Mouse (Mus musculus) cerebellum, adult 2 months (tissue): ENCODE results near the gene Col11a1. TPM values are rescaled to one million over a fixed set of nuclear protein-coding genes. Genes with fewer than 3 reads are reported as not detected.

Experiments
- DNase-seq, 2 experiments: peaks; one replicate each; pipeline ENCODE4 v3.0.0; 2021
- H3K27ac ChIP-seq: fragments of 200-500 bp; 2 replicates; pipeline ENCODE4 v1.5.1; 2012; ENCODE audit warnings: low read length, control low read depth, inconsistent platforms; ENCODE audit not compliant: insufficient read depth
- H3K27me3 ChIP-seq: fragments of 200-500 bp; 2 replicates; pipeline ENCODE4 v1.6.1; 2012; ENCODE audit warnings: inconsistent platforms, mild to moderate bottlenecking, low read length, moderate library complexity; ENCODE audit not compliant: control insufficient read depth, insufficient read depth
- H3K4me1 ChIP-seq: fragments of 200-500 bp; 2 replicates; pipeline ENCODE4 v1.6.1; 2011; ENCODE audit warnings: low read length; ENCODE audit not compliant: control insufficient read depth, insufficient read depth
- H3K4me3 ChIP-seq: fragments of 200-500 bp; replicated peaks from 2 replicates; pipeline ENCODE3; 2011; ENCODE audit warnings: mild to moderate bottlenecking, low read depth, low read length, control low read depth; ENCODE audit not compliant: insufficient read depth
- CTCF ChIP-seq: fragments of 200-500 bp; IDR thresholded peaks from 2 replicates; pipeline ENCODE4 v1.5.1; 2011; ENCODE audit warnings: low read depth, mild to moderate bottlenecking, control low read depth, low read length, moderate library complexity, borderline replicate concordance; ENCODE audit not compliant: insufficient read depth
- POLR2A ChIP-seq: fragments of 200-500 bp; IDR thresholded peaks from 2 replicates; pipeline ENCODE4 v1.6.1; 2011; ENCODE audit warnings: low read length, control low read depth, borderline replicate concordance; ENCODE audit not compliant: insufficient read depth
- WGBS: fragments of 180-500 bp; shearing (Covaris S2); methylation state at CpG from one replicate; pipeline ENCODE4 v1.1.7; 2018; 5-methylcytosine and 5-hydroxymethylcytosine counted together
- polyA plus RNA-seq: library from polyadenylated mRNA; depleted of rRNA; stranded (reverse); fragments of >200 nt; gene quantifications from 2 replicates; pipeline ENCODE4 v1.2.3, GENCODE M21; 2012

The Col11a1 gene
- polyA plus RNA-seq, 1 experiment = 11.2 TPM

- TF ChIP-seq POLR2A (no peak), CTCF (no peak)
- Histone ChIP-seq H3K4me3 (no peak overlapping the region), H3K4me1 (no peaks in the 10 kb centered on the region), H3K27me3 (no peaks in the 10 kb centered on the region), H3K27ac (no peak overlapping the region)
- WGBS = 62% methylated on average over 4 of the region's 4 CpGs
- no peak for DNase-seq
Observed at GRCm38 (mm10) chr3:114065587-114065986, 35.2 kb downstream of the Col11a1 start.

DNA sequence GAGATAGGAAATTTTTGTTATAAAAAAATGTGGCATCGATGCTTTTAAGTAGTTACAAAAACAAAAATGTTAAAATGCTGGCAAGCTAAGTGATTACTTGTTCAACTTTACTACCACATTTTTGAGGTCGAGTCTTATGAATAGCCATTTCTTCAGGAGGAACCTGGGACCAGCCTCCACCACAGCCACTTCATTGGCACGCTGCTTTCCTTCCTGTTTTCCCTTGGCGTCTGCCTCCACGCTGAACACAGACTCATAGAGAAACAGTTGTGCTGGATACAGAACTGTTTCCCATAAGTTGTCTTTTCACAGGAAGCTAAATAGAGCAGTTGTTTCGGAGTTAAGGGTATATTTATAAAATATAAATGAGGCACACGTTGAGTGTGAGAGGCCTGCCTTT is 69.0 kb downstream of the Col11a1 start:
- Histone ChIP-seq H3K27ac (no peak overlapping the region), H3K4me1 (no peaks in the 10 kb centered on the region), H3K4me3 (no peak overlapping the region), H3K27me3 (no peaks in the 10 kb centered on the region)
- TF ChIP-seq POLR2A (no peak), CTCF (no peak)
- WGBS = 78% methylated on average over 7 of the region's 7 CpGs
- DNase-seq = no peak

DNA sequence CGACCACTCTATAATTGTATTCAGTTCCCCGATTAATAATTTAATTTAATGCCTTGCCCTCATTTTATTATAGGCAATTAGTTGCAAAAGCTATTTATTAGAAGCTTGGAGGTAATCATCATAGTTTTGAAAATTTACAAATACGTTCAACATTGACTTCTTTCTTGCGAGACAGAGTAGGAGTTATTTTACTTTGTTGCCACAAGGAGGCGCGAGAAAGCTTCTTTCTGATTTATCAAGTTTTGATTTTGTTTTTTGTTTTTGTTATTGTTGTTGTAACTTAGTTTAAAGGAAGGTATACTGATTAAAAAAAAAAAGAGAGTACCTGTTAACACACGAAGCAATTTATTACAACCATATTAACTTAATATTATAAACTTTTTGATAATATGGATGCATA is 76.8 kb downstream of the Col11a1 start:
- TF ChIP-seq POLR2A = no peak
- TF ChIP-seq CTCF = no peak
- Histone ChIP-seq H3K4me1 (no peaks in the 10 kb centered on the region), H3K4me3 (no peak overlapping the region), H3K27me3 (no peaks in the 10 kb centered on the region), H3K27ac (no peak overlapping the region)
- DNase-seq = no peak
- 17% methylated on average over 7 of the region's 7 CpGs for WGBS

GRCm38 (mm10) chr3:114147140-114147539 is 116.8 kb downstream of the Col11a1 start:
- Histone ChIP-seq H3K27ac (no peak overlapping the region), H3K4me1 (no peaks in the 10 kb centered on the region), H3K4me3 (no peak overlapping the region), H3K27me3 (no peaks in the 10 kb centered on the region)
- 17% methylated on average over 3 of the region's 3 CpGs for WGBS
- no peak for TF ChIP-seq POLR2A
- peak; percentile 45; the same call in 1 of the 2 replicates for TF ChIP-seq CTCF
- peak in 1 of 2 experiments; percentile 6 for DNase-seq

DNA sequence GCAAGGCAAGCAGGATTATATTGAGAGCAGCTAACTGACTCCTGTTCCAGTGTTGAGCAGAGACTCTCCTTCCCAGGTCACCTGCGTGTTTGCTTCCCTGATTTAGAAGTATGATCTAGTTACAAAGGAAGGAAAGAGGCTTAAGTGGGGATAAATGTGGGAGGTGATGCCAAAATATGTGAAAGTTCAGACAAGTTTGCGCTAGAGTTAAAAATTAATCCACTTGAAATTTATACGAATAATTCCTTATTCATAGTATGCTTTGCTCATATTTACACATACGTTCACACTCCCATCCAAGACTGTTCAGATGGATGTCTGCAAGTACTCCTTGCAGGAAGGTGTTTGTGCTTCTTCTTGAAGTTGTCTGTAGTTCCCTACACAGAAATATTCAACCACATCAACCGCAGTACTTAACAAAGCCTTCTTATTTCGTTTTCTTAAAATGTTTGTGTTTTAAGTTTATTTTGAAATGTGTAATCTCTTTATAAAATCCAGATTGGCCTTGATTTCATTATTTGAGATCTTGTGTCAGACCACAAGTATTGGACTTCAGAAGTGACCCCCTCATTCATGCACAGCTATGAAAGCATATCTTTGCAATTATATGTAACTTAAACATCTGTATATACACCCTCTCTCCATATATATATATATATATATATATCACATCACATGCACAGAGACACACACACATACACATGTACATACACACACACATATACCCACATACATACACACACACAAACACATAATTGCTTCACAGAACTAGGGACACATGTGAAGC is 167.8 kb downstream of the Col11a1 start:
- no peak for DNase-seq
- H3K4me3 ChIP-seq = no peak overlapping the region
- H3K27me3 ChIP-seq = no peaks in the 10 kb centered on the region

DNA sequence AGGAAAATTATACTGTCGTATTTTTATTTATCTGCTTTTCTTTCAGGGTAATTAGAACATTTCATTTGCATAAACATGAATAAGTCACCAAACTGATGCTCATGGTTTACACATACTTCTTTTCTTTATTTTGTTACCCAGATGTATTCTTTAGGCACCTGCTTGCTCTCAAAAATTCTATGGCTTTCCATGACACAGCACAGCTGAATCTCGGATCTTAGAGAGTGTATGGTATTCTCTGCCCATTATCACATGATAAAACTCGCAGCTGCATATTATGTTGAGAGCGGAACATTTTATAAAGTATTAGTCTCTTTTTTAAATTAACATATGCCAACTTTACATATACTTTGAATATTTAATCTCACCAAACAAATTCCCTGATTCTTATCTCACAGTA is 181.9 kb downstream of the Col11a1 start:
- WGBS = 87% methylated on average over 4 of the region's 4 CpGs
- TF ChIP-seq POLR2A = no peak
- no peak for TF ChIP-seq CTCF
- H3K27ac ChIP-seq = no peak overlapping the region

More for the DNA sequence above, 167.8 kb downstream of the Col11a1 start:
- Histone ChIP-seq H3K27ac (no peak overlapping the region), H3K4me1 (no peaks in the 10 kb centered on the region)
- TF ChIP-seq POLR2A = no peak
- no peak for TF ChIP-seq CTCF
- 92% methylated on average over 6 of the region's 6 CpGs for WGBS

DNA sequence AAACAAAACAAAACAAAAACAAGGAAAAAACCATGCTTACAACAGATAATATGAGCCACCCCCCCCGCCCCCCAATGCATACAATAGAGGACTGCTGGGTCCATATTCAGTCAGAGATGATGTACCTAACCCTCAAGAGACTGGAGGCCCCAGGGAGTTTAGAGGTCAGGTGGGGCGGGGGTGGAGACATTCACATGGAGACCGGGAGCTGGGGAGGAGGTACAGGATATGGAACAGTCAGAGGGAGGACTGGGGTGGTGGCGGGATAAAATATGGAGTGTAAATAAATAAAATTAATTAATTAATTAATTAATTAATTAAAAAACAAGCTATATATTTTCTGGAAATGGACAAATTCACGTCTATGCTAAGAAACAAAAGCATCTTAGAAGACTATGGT is 185.8 kb downstream of the Col11a1 start:
- no peak for TF ChIP-seq POLR2A
- TF ChIP-seq CTCF = no peak
- no peak for DNase-seq
- WGBS = 84% methylated on average over 5 of the region's 5 CpGs

More for the DNA sequence above, 181.9 kb downstream of the Col11a1 start:
- H3K27me3 ChIP-seq = no peaks in the 10 kb centered on the region
- no peak overlapping the region for H3K4me3 ChIP-seq
- no peaks in the 10 kb centered on the region for H3K4me1 ChIP-seq
- no peak for DNase-seq

DNA sequence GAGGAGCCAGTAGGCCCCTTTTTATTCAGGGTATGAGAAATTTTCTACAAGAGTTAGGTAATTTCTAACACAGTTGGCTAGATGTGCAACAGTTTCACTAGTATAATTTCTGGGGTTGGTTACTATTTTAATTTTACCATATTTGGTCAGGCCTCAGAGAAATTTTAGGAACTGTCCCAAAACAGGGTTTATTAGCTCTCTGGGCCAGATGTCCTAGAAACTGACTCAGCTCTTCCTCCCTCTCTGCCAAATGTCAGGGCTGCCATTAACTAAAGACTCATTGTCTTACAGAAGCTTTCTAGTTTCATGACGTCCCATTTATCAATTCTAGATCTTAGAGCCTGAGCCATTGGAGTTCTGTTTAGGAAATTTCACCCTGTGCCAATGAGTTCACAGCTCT is 199.2 kb downstream of the Col11a1 start:
- TF ChIP-seq POLR2A (no peak), CTCF (no peak)
- 51% methylated on average over 1 of the region's 1 CpGs for WGBS
- Histone ChIP-seq H3K27me3 (no peaks in the 10 kb centered on the region), H3K4me1 (no peaks in the 10 kb centered on the region), H3K4me3 (no peak overlapping the region), H3K27ac (no peak overlapping the region)
- DNase-seq = no peak

More for the DNA sequence above, 185.8 kb downstream of the Col11a1 start:
- Histone ChIP-seq H3K27me3 (no peaks in the 10 kb centered on the region), H3K27ac (no peak overlapping the region), H3K4me1 (no peaks in the 10 kb centered on the region), H3K4me3 (no peak overlapping the region)
